Mouse (Mus musculus) heart, postnatal 0 days (tissue): ENCODE data around the gene Sertad2.

ENCODE experiments used
- CTCF ChIP-seq: IDR thresholded peaks from 2 replicates; pipeline ENCODE4 v1.5.1; 2016; ENCODE audit warnings: antibody characterized with exemption, control low read depth, low read depth
- EP300 ChIP-seq: IDR thresholded peaks from 2 replicates; pipeline ENCODE4 v1.6.1; 2016; ENCODE audit warnings: antibody characterized with exemption, low read depth

GRCm38 (mm10) chr11:20642321-20642720, 99.3 kb downstream of the Sertad2 start:
- TF ChIP-seq CTCF (no peak), EP300 (no peak)
